Mouse (Mus musculus): ENCODE data around the gene Hmgxb4.
A peak's percentile ranks its signal among the peaks of the same experiment; 100 is the strongest.
"Not testable (repeated sequence)": the region's sequence is repeated elsewhere in the genome, so short reads cannot be mapped to it uniquely, and the experiment has no call there.

The Hmgxb4 gene

DNA sequence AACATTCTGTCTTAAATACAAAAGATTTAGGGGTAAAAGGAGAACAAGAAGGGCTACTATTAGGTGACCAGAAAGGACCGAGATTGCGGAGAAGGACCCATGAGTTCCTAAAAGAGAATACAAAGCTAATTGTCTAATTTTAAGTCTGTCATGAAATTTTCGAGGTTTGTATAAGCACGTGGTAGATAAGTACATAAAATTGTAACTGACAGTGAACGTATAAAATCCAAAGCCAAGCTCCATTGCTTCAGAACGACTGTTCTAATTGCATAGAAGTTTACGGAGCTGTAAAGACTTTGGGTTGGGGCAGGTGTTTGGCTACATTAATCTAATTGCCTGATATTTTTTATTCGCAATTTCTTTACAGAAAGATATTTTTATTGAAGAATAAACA lies at the start of gene Hmgxb4:
Hmgxb4 (plus strand) TSS at position 276 of the 394 bp plus-strand sequence.
- Histone ChIP-seq H3K4me1 (replicated peaks; ENCODE audit: low read depth, low read length) (peaks cover 77% of the 10 kb centered on the region), H3K36me3 (ENCODE audit: insufficient read depth, low read length) (peaks cover 12% of the 10 kb centered on the region), H3K4me3 (replicated peaks; ENCODE audit: low read length) (peak within 1 kb of the TSS; percentile 89), H3K9me3 (ENCODE audit: low read length) (no peaks in the 10 kb centered on the region), H3K27me3 (ENCODE audit: insufficient read depth, low read length) (no peaks in the 10 kb centered on the region)
- TF ChIP-seq NANOG (IDR thresholded peaks at IDR 0.05; ENCODE audit: borderline replicate concordance, low read length) (no peak), POU5F1 (IDR thresholded peaks at IDR 0.05; ENCODE audit: borderline replicate concordance, low read length) (no peak), CTCF (conservative IDR thresholded peaks at IDR 0.05; ENCODE audit: low read length) (no peak)

DNA sequence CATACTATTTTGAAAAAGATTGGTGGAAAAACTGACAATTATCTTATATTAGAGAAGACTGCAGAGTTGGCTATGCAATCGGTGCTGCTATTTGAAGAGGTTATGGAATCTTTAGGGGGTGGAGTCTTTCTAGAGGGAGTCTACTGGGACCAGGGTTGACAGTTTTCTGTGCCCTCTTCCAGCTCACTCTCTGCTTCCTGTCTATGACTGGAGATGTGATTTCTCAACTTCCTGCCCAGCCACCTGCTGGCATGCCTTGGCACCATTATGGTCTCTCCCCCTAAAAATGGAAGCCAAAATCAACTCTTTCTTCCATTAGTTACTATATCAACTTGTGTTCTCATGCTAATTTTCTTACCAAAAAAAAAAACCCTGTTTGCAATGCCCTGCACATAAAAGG lies 43.7 kb upstream of the Hmgxb4 start:
- TF ChIP-seq NANOG (IDR thresholded peaks at IDR 0.05; ENCODE audit: borderline replicate concordance, low read length) (no peak), POU5F1 (IDR thresholded peaks at IDR 0.05; ENCODE audit: borderline replicate concordance, low read length) (no peak), CTCF (conservative IDR thresholded peaks at IDR 0.05; ENCODE audit: low read length) (no peak)
- Histone ChIP-seq H3K4me3 (replicated peaks; ENCODE audit: low read length) (no peak overlapping the region), H3K9me3 (ENCODE audit: low read length) (no peaks in the 10 kb centered on the region), H3K36me3 (ENCODE audit: insufficient read depth, low read length) (no peaks in the 10 kb centered on the region), H3K4me1 (replicated peaks; ENCODE audit: low read depth, low read length) (no peaks in the 10 kb centered on the region), H3K27me3 (ENCODE audit: insufficient read depth, low read length) (no peaks in the 10 kb centered on the region)

DNA sequence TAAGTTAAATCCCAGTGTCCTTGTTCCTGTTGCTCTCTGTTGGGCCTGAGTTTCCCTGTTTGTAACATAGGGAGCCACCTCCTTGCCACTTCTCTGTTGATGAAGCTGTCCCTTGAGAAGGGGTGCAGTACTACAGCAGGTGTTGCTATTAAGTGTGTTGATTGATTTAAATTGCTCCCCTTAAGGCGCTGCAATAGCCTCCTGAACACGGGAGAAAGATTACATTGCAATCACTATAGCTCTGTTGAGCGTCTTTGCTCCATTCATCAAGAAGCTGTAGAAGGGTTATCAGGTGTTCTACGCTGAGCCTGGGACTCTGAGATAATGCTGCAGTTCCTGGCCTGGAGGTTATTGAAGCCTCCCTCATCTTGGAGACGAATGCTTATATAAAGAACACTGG lies 29.2 kb upstream of the Hmgxb4 start:
- no peaks in the 10 kb centered on the region for H3K4me1 ChIP-seq (replicated peaks; ENCODE audit: low read depth, low read length)
- H3K4me3 ChIP-seq (replicated peaks; ENCODE audit: low read length) = no peak overlapping the region
- no peaks in the 10 kb centered on the region for H3K27me3 ChIP-seq (ENCODE audit: insufficient read depth, low read length)
- TF ChIP-seq NANOG (IDR thresholded peaks at IDR 0.05; ENCODE audit: borderline replicate concordance, low read length) (no peak), CTCF (conservative IDR thresholded peaks at IDR 0.05; ENCODE audit: low read length) (no peak), POU5F1 (IDR thresholded peaks at IDR 0.05; ENCODE audit: borderline replicate concordance, low read length) (no peak)
- H3K36me3 ChIP-seq (ENCODE audit: insufficient read depth, low read length) = no peaks in the 10 kb centered on the region
- peaks cover 6% of the 10 kb centered on the region for H3K9me3 ChIP-seq (ENCODE audit: low read length)

DNA sequence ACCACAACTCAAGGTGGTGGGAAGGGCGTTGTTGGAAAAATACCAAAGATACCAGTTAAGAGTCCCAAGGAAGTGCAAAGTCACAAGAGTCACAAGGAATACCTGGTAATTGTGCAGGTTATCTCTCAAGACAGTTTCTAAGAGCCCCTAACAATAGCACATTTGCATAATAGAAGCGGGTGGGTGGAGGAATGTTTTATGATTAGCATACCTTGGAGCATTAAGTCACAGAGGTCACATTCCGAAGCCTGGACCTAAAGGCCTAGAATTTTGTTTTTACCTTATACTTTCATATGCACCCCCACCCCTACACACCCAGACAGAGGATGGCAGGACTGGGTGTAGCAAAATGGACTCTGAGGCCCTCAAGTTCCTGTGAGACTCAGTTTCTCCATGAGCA lies 22.9 kb upstream of the Hmgxb4 start:
- H3K9me3 ChIP-seq (ENCODE audit: low read length) = peaks cover 34% of the 10 kb centered on the region
- peaks cover 20% of the 10 kb centered on the region for H3K4me1 ChIP-seq (replicated peaks; ENCODE audit: low read depth, low read length)
- not testable (repeated sequence) for H3K27me3 ChIP-seq (ENCODE audit: insufficient read depth, low read length); H3K4me3 ChIP-seq (replicated peaks; ENCODE audit: low read length); H3K36me3 ChIP-seq (ENCODE audit: insufficient read depth, low read length)

DNA sequence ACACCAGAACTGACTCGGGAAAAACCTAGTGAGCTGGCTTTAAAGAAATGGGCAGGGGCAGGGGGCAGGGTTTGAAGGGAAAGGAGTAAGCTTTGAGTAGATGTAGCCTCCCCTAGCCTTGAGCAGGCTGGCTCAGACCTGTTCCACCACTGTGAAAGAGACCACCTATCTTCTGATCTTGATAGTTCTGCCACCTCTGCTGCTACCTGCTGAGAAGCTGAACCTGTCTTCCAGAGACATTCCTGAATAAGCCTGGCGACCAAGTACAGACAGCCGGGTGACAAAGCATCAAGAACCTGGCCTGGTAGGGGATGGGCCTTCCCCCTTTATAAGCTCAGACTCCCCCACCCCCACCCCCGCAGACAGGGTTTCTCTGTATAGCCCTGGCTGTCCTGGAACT lies 21.5 kb upstream of the Hmgxb4 start:
- H3K27me3 ChIP-seq (ENCODE audit: insufficient read depth, low read length) = no peaks in the 10 kb centered on the region

DNA sequence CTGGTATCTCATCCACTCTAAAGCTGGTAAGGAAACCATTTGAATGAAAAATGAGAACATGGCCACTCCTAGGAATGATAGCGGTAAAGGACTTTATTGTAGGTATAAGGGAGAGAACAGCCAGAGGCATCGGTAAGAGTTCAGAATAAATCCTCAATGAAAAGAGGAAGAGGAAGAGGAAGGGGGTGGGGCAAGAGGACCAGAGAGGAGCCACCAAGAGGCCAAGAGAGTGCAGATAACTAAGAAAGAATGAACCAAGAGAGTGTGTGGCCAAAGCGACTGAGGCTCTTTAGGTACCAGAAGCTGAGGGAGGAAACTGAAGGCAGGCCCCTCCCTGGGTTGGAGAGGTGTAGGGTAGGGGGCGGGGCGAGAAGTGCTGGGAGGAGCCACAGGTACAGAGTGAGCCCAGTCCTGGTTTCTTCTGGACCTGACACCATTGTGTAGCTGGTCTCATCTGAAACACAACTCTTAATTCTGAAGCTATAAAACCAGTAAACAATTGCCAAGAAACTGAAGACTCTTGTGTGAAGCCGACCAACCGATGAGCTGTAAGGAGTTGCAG lies 20.8 kb upstream of the Hmgxb4 start:
- H3K36me3 ChIP-seq (ENCODE audit: insufficient read depth, low read length) = no peaks in the 10 kb centered on the region
- peaks cover 34% of the 10 kb centered on the region for H3K9me3 ChIP-seq (ENCODE audit: low read length)
- no peak overlapping the region for H3K4me3 ChIP-seq (replicated peaks; ENCODE audit: low read length)
- no peaks in the 10 kb centered on the region for H3K27me3 ChIP-seq (ENCODE audit: insufficient read depth, low read length)
- peaks cover 20% of the 10 kb centered on the region for H3K4me1 ChIP-seq (replicated peaks; ENCODE audit: low read depth, low read length)
- TF ChIP-seq NANOG (IDR thresholded peaks at IDR 0.05; ENCODE audit: borderline replicate concordance, low read length) (no peak), CTCF (conservative IDR thresholded peaks at IDR 0.05; ENCODE audit: low read length) (no peak), POU5F1 (IDR thresholded peaks at IDR 0.05; ENCODE audit: borderline replicate concordance, low read length) (no peak)

More for the DNA sequence above, 21.5 kb upstream of the Hmgxb4 start:
- TF ChIP-seq POU5F1 (IDR thresholded peaks at IDR 0.05; ENCODE audit: borderline replicate concordance, low read length) = no peak
- TF ChIP-seq NANOG (IDR thresholded peaks at IDR 0.05; ENCODE audit: borderline replicate concordance, low read length) = no peak
- no peak for TF ChIP-seq CTCF (conservative IDR thresholded peaks at IDR 0.05; ENCODE audit: low read length)
- no peak overlapping the region for H3K4me3 ChIP-seq (replicated peaks; ENCODE audit: low read length)
- peaks cover 34% of the 10 kb centered on the region for H3K9me3 ChIP-seq (ENCODE audit: low read length)
- H3K36me3 ChIP-seq (ENCODE audit: insufficient read depth, low read length) = no peaks in the 10 kb centered on the region
- peaks cover 20% of the 10 kb centered on the region for H3K4me1 ChIP-seq (replicated peaks; ENCODE audit: low read depth, low read length)

DNA sequence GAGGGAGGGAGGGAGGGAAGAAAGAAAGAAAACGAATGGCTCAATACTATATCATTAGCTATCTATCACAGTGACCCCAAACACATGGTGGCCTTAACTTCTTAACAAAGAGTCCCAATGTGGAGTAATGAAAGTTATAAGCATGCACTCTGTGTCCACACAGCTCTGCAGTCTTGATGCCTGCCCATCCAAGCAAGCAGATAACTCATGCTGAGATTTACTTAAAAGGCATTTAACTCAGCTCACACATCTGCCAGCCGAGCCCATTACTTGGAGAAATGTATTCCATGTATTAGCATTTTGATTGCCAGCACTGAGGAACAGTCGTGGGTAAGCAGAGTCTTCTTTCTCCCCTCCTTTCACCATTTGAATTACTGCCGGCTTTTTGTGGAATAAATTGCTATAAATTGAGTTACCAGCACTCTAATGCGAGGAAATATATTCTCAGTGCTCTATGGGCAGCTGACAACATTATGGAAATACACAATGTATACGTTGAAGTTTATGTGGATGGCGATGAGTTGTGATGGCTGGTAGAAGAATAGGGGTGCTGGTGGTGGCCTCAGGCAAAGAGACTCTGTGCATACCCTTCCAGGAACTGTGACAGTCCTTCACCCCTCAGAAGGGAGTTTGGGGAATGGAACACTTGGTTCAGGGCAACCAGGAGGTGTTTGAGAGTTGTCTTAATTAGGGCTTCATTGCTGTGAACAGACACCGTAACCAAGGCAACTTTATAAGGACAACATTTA lies 19.9 kb upstream of the Hmgxb4 start:
- peaks cover 34% of the 10 kb centered on the region for H3K9me3 ChIP-seq (ENCODE audit: low read length)

DNA sequence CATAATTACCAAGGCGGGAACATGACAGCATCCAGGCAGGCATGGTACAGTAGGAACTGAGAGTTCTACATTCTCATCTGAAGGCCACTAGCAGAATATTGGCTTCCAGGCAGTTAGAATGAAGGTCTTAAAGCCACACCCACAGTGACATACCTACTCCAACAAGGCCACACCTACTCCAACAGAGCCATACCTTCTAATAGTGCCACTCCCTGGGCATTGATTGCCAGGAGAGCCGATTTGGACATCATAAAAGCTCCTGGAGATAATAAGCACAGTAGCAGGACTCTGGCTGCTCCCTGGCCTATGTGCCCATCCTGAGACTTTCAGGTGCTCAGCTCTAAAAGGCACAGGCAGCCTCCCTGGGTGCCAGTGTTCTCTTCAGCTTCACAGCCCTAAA lies 19.3 kb upstream of the Hmgxb4 start:
- TF ChIP-seq NANOG (IDR thresholded peaks at IDR 0.05; ENCODE audit: borderline replicate concordance, low read length) (no peak), CTCF (conservative IDR thresholded peaks at IDR 0.05; ENCODE audit: low read length) (no peak), POU5F1 (IDR thresholded peaks at IDR 0.05; ENCODE audit: borderline replicate concordance, low read length) (no peak)

More for the DNA sequence above, 19.9 kb upstream of the Hmgxb4 start:
- Histone ChIP-seq H3K4me1 (replicated peaks; ENCODE audit: low read depth, low read length) (peaks cover 24% of the 10 kb centered on the region), H3K27me3 (ENCODE audit: insufficient read depth, low read length) (no peaks in the 10 kb centered on the region), H3K36me3 (ENCODE audit: insufficient read depth, low read length) (no peaks in the 10 kb centered on the region), H3K4me3 (replicated peaks; ENCODE audit: low read length) (no peak overlapping the region)
- TF ChIP-seq POU5F1 (IDR thresholded peaks at IDR 0.05; ENCODE audit: borderline replicate concordance, low read length) (no peak), CTCF (conservative IDR thresholded peaks at IDR 0.05; ENCODE audit: low read length) (no peak), NANOG (IDR thresholded peaks at IDR 0.05; ENCODE audit: borderline replicate concordance, low read length) (no peak)

DNA sequence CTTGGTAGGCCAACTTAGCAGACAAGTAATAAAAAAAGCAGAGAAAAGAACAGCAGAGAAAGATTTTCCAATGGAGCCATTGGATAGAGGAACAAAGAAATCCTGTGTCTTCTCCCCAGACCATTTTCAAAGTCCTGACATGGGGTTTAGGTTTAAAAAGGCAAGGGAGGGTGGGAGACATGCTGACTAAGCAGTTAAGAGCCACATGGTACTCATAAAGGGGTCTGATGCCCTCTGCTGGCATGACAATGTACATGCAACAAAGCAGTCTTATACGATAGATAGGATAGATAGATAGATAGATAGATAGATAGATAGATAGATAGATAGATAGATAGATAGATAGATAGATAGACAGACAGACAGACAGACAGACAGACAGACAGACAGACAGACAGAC lies 15.7 kb upstream of the Hmgxb4 start:
- peaks cover 50% of the 10 kb centered on the region for H3K4me1 ChIP-seq (replicated peaks; ENCODE audit: low read depth, low read length)
- H3K9me3 ChIP-seq (ENCODE audit: low read length) = no peaks in the 10 kb centered on the region
- no peak overlapping the region for H3K4me3 ChIP-seq (replicated peaks; ENCODE audit: low read length)
- no peaks in the 10 kb centered on the region for H3K36me3 ChIP-seq (ENCODE audit: insufficient read depth, low read length)
- no peaks in the 10 kb centered on the region for H3K27me3 ChIP-seq (ENCODE audit: insufficient read depth, low read length)
- no peak for TF ChIP-seq POU5F1 (IDR thresholded peaks at IDR 0.05; ENCODE audit: borderline replicate concordance, low read length)
- peak; percentile 41 for TF ChIP-seq CTCF (conservative IDR thresholded peaks at IDR 0.05; ENCODE audit: low read length)
- no peak for TF ChIP-seq NANOG (IDR thresholded peaks at IDR 0.05; ENCODE audit: borderline replicate concordance, low read length)

More for the DNA sequence above, 19.3 kb upstream of the Hmgxb4 start:
- H3K4me3 ChIP-seq (replicated peaks; ENCODE audit: low read length) = no peak overlapping the region
- no peaks in the 10 kb centered on the region for H3K27me3 ChIP-seq (ENCODE audit: insufficient read depth, low read length)
- H3K4me1 ChIP-seq (replicated peaks; ENCODE audit: low read depth, low read length) = peaks cover 29% of the 10 kb centered on the region
- H3K36me3 ChIP-seq (ENCODE audit: insufficient read depth, low read length) = no peaks in the 10 kb centered on the region
- peaks cover 29% of the 10 kb centered on the region for H3K9me3 ChIP-seq (ENCODE audit: low read length)
